Mouse (Mus musculus): ENCODE data around the gene Map3k5. TPM values are rescaled to one million over a fixed set of nuclear protein-coding genes. Genes with fewer than 3 reads are reported as not detected.

The Map3k5 gene
- polyA plus RNA-seq, 1 experiment from 2014 or later: 1.4 TPM

GRCm38 (mm10) chr10:20071716-20072115 is 137.4 kb downstream of the Map3k5 start:
- ATAC-seq (ENCODE audit: insufficient read depth, low FRiP score, low TSS enrichment) (no peak), DNase-seq (ENCODE audit: low spot score) (no peak)
- Histone ChIP-seq H3K36me3 (ENCODE audit: control insufficient read depth, insufficient read depth, low read length) (no peaks in the 10 kb centered on the region), H3K4me1 (ENCODE audit: control insufficient read depth, insufficient read depth, low read length) (no peaks in the 10 kb centered on the region), H3K9ac (ENCODE audit: low read length) (no peak overlapping the region), H3K27me3 (ENCODE audit: control insufficient read depth, insufficient read depth, low read length) (no peaks in the 10 kb centered on the region), H3K9me3 (ENCODE audit: control insufficient read depth, low read length) (no peaks in the 10 kb centered on the region), H3K27ac (ENCODE audit: low read depth, low read length) (no peak overlapping the region), H3K4me3 (ENCODE audit: low read depth, low read length) (no peak overlapping the region), H3K4me2 (ENCODE audit: low read depth) (no peak overlapping the region)
- 92% methylated on average over 6 of the region's 6 CpGs for WGBS

GRCm38 (mm10) chr10:20073236-20073893 is 139.1 kb downstream of the Map3k5 start:
- H3K27me3 ChIP-seq (ENCODE audit: control insufficient read depth, insufficient read depth, low read length): no peaks in the 10 kb centered on the region
- no peak overlapping the region for H3K9ac ChIP-seq (ENCODE audit: low read length)
- H3K4me1 ChIP-seq (ENCODE audit: control insufficient read depth, insufficient read depth, low read length): no peaks in the 10 kb centered on the region
- no peaks in the 10 kb centered on the region for H3K36me3 ChIP-seq (ENCODE audit: control insufficient read depth, insufficient read depth, low read length)
- no peak overlapping the region for H3K4me2 ChIP-seq (ENCODE audit: low read depth)
- H3K9me3 ChIP-seq (ENCODE audit: control insufficient read depth, low read length): no peaks in the 10 kb centered on the region
- ATAC-seq (ENCODE audit: insufficient read depth, low FRiP score, low TSS enrichment): peak; percentile 65; the same call in 1 of the 2 replicates
- DNase-seq (ENCODE audit: low spot score): peak; percentile 77
- 68% methylated on average over 7 of the region's 7 CpGs for WGBS
- no peak overlapping the region for H3K27ac ChIP-seq (ENCODE audit: low read depth, low read length)
- no peak overlapping the region for H3K4me3 ChIP-seq (ENCODE audit: low read depth, low read length)

- no peak overlapping the region for H3K27ac ChIP-seq (ENCODE audit: low read depth, low read length)
- no peak for ATAC-seq (ENCODE audit: insufficient read depth, low FRiP score, low TSS enrichment)
- H3K4me1 ChIP-seq (ENCODE audit: control insufficient read depth, insufficient read depth, low read length): no peaks in the 10 kb centered on the region
- 79% methylated on average over 13 of the region's 13 CpGs for WGBS
- H3K27me3 ChIP-seq (ENCODE audit: control insufficient read depth, insufficient read depth, low read length): no peaks in the 10 kb centered on the region
- no peak overlapping the region for H3K4me3 ChIP-seq (ENCODE audit: low read depth, low read length)
- H3K4me2 ChIP-seq (ENCODE audit: low read depth): no peak overlapping the region
- no peaks in the 10 kb centered on the region for H3K36me3 ChIP-seq (ENCODE audit: control insufficient read depth, insufficient read depth, low read length)
- H3K9me3 ChIP-seq (ENCODE audit: control insufficient read depth, low read length): no peaks in the 10 kb centered on the region
- DNase-seq (ENCODE audit: low spot score): no peak
- H3K9ac ChIP-seq (ENCODE audit: low read length): no peak overlapping the region
These were observed 142.5 kb downstream of the Map3k5 start for GRCm38 (mm10) chr10:20076541-20077469.

- 100% methylated on average over 2 of the region's 2 CpGs for WGBS
- H3K4me3 ChIP-seq (ENCODE audit: low read depth, low read length): no peak overlapping the region
- H3K4me1 ChIP-seq (ENCODE audit: control insufficient read depth, insufficient read depth, low read length): no peaks in the 10 kb centered on the region
- no peak for ATAC-seq (ENCODE audit: insufficient read depth, low FRiP score, low TSS enrichment)
- no peaks in the 10 kb centered on the region for H3K27me3 ChIP-seq (ENCODE audit: control insufficient read depth, insufficient read depth, low read length)
- DNase-seq (ENCODE audit: low spot score): no peak
- H3K9me3 ChIP-seq (ENCODE audit: control insufficient read depth, low read length): no peaks in the 10 kb centered on the region
- no peak overlapping the region for H3K27ac ChIP-seq (ENCODE audit: low read depth, low read length)
- H3K36me3 ChIP-seq (ENCODE audit: control insufficient read depth, insufficient read depth, low read length): no peaks in the 10 kb centered on the region
- H3K9ac ChIP-seq (ENCODE audit: low read length): no peak overlapping the region
- H3K4me2 ChIP-seq (ENCODE audit: low read depth): no peak overlapping the region
These were observed 144.1 kb downstream of the Map3k5 start for GRCm38 (mm10) chr10:20078350-20078749.

GRCm38 (mm10) chr10:20087841-20088240 is 153.6 kb downstream of the Map3k5 start:
- Histone ChIP-seq H3K4me1 (ENCODE audit: control insufficient read depth, insufficient read depth, low read length) (no peaks in the 10 kb centered on the region), H3K9ac (ENCODE audit: low read length) (no peak overlapping the region), H3K4me2 (ENCODE audit: low read depth) (no peak overlapping the region), H3K36me3 (ENCODE audit: control insufficient read depth, insufficient read depth, low read length) (no peaks in the 10 kb centered on the region), H3K27ac (ENCODE audit: low read depth, low read length) (no peak overlapping the region), H3K4me3 (ENCODE audit: low read depth, low read length) (no peak overlapping the region), H3K27me3 (ENCODE audit: control insufficient read depth, insufficient read depth, low read length) (no peaks in the 10 kb centered on the region), H3K9me3 (ENCODE audit: control insufficient read depth, low read length) (no peaks in the 10 kb centered on the region)
- no peak for DNase-seq (ENCODE audit: low spot score)
- WGBS: 81% methylated on average over 2 of the region's 2 CpGs
- no peak for ATAC-seq (ENCODE audit: insufficient read depth, low FRiP score, low TSS enrichment)

GRCm38 (mm10) chr10:20089026-20089425 is 154.8 kb downstream of the Map3k5 start:
- Histone ChIP-seq H3K27ac (ENCODE audit: low read depth, low read length) (no peak overlapping the region), H3K27me3 (ENCODE audit: control insufficient read depth, insufficient read depth, low read length) (no peaks in the 10 kb centered on the region), H3K4me1 (ENCODE audit: control insufficient read depth, insufficient read depth, low read length) (no peaks in the 10 kb centered on the region), H3K4me3 (ENCODE audit: low read depth, low read length) (no peak overlapping the region), H3K36me3 (ENCODE audit: control insufficient read depth, insufficient read depth, low read length) (no peaks in the 10 kb centered on the region), H3K9me3 (ENCODE audit: control insufficient read depth, low read length) (no peaks in the 10 kb centered on the region), H3K4me2 (ENCODE audit: low read depth) (no peak overlapping the region), H3K9ac (ENCODE audit: low read length) (no peak overlapping the region)
- WGBS: 62% methylated on average over 3 of the region's 3 CpGs
- no peak for ATAC-seq (ENCODE audit: insufficient read depth, low FRiP score, low TSS enrichment)
- DNase-seq (ENCODE audit: low spot score): no peak

GRCm38 (mm10) chr10:20090171-20090570 is 155.9 kb downstream of the Map3k5 start:
- Histone ChIP-seq H3K4me3 (ENCODE audit: low read depth, low read length) (no peak overlapping the region), H3K27me3 (ENCODE audit: control insufficient read depth, insufficient read depth, low read length) (no peaks in the 10 kb centered on the region), H3K4me1 (ENCODE audit: control insufficient read depth, insufficient read depth, low read length) (no peaks in the 10 kb centered on the region), H3K27ac (ENCODE audit: low read depth, low read length) (no peak overlapping the region), H3K36me3 (ENCODE audit: control insufficient read depth, insufficient read depth, low read length) (no peaks in the 10 kb centered on the region), H3K4me2 (ENCODE audit: low read depth) (no peak overlapping the region), H3K9me3 (ENCODE audit: control insufficient read depth, low read length) (no peaks in the 10 kb centered on the region), H3K9ac (ENCODE audit: low read length) (no peak overlapping the region)
- ATAC-seq (ENCODE audit: insufficient read depth, low FRiP score, low TSS enrichment) (no peak), DNase-seq (ENCODE audit: low spot score) (no peak)
- WGBS: 91% methylated on average over 11 of the region's 11 CpGs

GRCm38 (mm10) chr10:20091416-20091815 is 157.1 kb downstream of the Map3k5 start:
- Histone ChIP-seq H3K4me3 (ENCODE audit: low read depth, low read length) (no peak overlapping the region), H3K4me2 (ENCODE audit: low read depth) (no peak overlapping the region), H3K36me3 (ENCODE audit: control insufficient read depth, insufficient read depth, low read length) (no peaks in the 10 kb centered on the region), H3K4me1 (ENCODE audit: control insufficient read depth, insufficient read depth, low read length) (no peaks in the 10 kb centered on the region), H3K9ac (ENCODE audit: low read length) (no peak overlapping the region), H3K9me3 (ENCODE audit: control insufficient read depth, low read length) (no peaks in the 10 kb centered on the region), H3K27me3 (ENCODE audit: control insufficient read depth, insufficient read depth, low read length) (no peaks in the 10 kb centered on the region), H3K27ac (ENCODE audit: low read depth, low read length) (no peak overlapping the region)
- 93% methylated on average over 2 of the region's 2 CpGs for WGBS
- ATAC-seq (ENCODE audit: insufficient read depth, low FRiP score, low TSS enrichment): no peak
- DNase-seq (ENCODE audit: low spot score): no peak

- Histone ChIP-seq H3K27ac (ENCODE audit: low read depth, low read length) (no peak overlapping the region), H3K4me3 (ENCODE audit: low read depth, low read length) (no peak overlapping the region), H3K4me2 (ENCODE audit: low read depth) (no peak overlapping the region), H3K36me3 (ENCODE audit: control insufficient read depth, insufficient read depth, low read length) (no peaks in the 10 kb centered on the region), H3K9me3 (ENCODE audit: control insufficient read depth, low read length) (no peaks in the 10 kb centered on the region), H3K9ac (ENCODE audit: low read length) (no peak overlapping the region), H3K4me1 (ENCODE audit: control insufficient read depth, insufficient read depth, low read length) (no peaks in the 10 kb centered on the region), H3K27me3 (ENCODE audit: control insufficient read depth, insufficient read depth, low read length) (no peaks in the 10 kb centered on the region)
- 89% methylated on average over 3 of the region's 3 CpGs for WGBS
- DNase-seq (ENCODE audit: low spot score) (no peak), ATAC-seq (ENCODE audit: insufficient read depth, low FRiP score, low TSS enrichment) (no peak)
These were observed 158.1 kb downstream of the Map3k5 start for GRCm38 (mm10) chr10:20092371-20092770.

Data from neural tube, embryonic 11.5 days (tissue).